Mouse (Mus musculus): ENCODE data around the gene Pde7b. TPM values are rescaled to one million over a fixed set of nuclear protein-coding genes. Genes with fewer than 3 reads are reported as not detected.

The Pde7b gene
- polyA plus RNA-seq, 1 experiment: 25.4 TPM

GRCm38 (mm10) chr10:20513891-20514290, 211.0 kb downstream of the Pde7b start:
- no peak overlapping the region for H3K4me3 ChIP-seq (ENCODE audit: insufficient read depth, low read length)
- H3K27ac ChIP-seq (ENCODE audit: insufficient read depth, low read length): no peak overlapping the region
- TF ChIP-seq CTCF (IDR thresholded peaks at IDR 0.05; ENCODE audit: extremely low read depth, insufficient read depth, low read length) (no peak), POLR2A (IDR thresholded peaks at IDR 0.05; ENCODE audit: extremely low read depth, insufficient read depth, low read length) (no peak)
- H3K4me1 ChIP-seq (ENCODE audit: control insufficient read depth, insufficient read depth, low read length): no peaks in the 10 kb centered on the region

GRCm38 (mm10) chr10:20513461-20513860, 211.4 kb downstream of the Pde7b start:
- H3K27ac ChIP-seq (ENCODE audit: insufficient read depth, low read length): no peak overlapping the region
- H3K4me3 ChIP-seq (ENCODE audit: insufficient read depth, low read length): no peak overlapping the region
- no peaks in the 10 kb centered on the region for H3K4me1 ChIP-seq (ENCODE audit: control insufficient read depth, insufficient read depth, low read length)
- TF ChIP-seq CTCF (IDR thresholded peaks at IDR 0.05; ENCODE audit: extremely low read depth, insufficient read depth, low read length): no peak
- TF ChIP-seq POLR2A (IDR thresholded peaks at IDR 0.05; ENCODE audit: extremely low read depth, insufficient read depth, low read length): no peak

- TF ChIP-seq POLR2A (IDR thresholded peaks at IDR 0.05; ENCODE audit: extremely low read depth, insufficient read depth, low read length) (no peak), CTCF (IDR thresholded peaks at IDR 0.05; ENCODE audit: extremely low read depth, insufficient read depth, low read length) (no peak)
- Histone ChIP-seq H3K4me1 (ENCODE audit: control insufficient read depth, insufficient read depth, low read length) (peaks cover 2% of the 10 kb centered on the region; the same call in 1 of the 2 replicates), H3K4me3 (ENCODE audit: insufficient read depth, low read length) (no peak overlapping the region), H3K27ac (ENCODE audit: insufficient read depth, low read length) (no peak overlapping the region)
These were observed 215.1 kb downstream of the Pde7b start for GRCm38 (mm10) chr10:20509819-20510218.

- H3K27ac ChIP-seq (ENCODE audit: insufficient read depth, low read length): no peak overlapping the region
- no peak for TF ChIP-seq POLR2A (IDR thresholded peaks at IDR 0.05; ENCODE audit: extremely low read depth, insufficient read depth, low read length)
- no peak for TF ChIP-seq CTCF (IDR thresholded peaks at IDR 0.05; ENCODE audit: extremely low read depth, insufficient read depth, low read length)
- H3K4me3 ChIP-seq (ENCODE audit: insufficient read depth, low read length): no peak overlapping the region
- peaks cover 2% of the 10 kb centered on the region; the same call in 1 of the 2 replicates for H3K4me1 ChIP-seq (ENCODE audit: control insufficient read depth, insufficient read depth, low read length)
These were observed 216.4 kb downstream of the Pde7b start for GRCm38 (mm10) chr10:20508497-20508896.

- no peak overlapping the region for H3K27ac ChIP-seq (ENCODE audit: insufficient read depth, low read length)
- no peak for TF ChIP-seq CTCF (IDR thresholded peaks at IDR 0.05; ENCODE audit: extremely low read depth, insufficient read depth, low read length)
- TF ChIP-seq POLR2A (IDR thresholded peaks at IDR 0.05; ENCODE audit: extremely low read depth, insufficient read depth, low read length): no peak
- H3K4me3 ChIP-seq (ENCODE audit: insufficient read depth, low read length): no peak overlapping the region
- peaks cover 2% of the 10 kb centered on the region; the same call in 1 of the 2 replicates for H3K4me1 ChIP-seq (ENCODE audit: control insufficient read depth, insufficient read depth, low read length)
These were observed 217.0 kb downstream of the Pde7b start for GRCm38 (mm10) chr10:20507732-20508412.

- no peak overlapping the region for H3K27ac ChIP-seq (ENCODE audit: insufficient read depth, low read length)
- TF ChIP-seq CTCF (IDR thresholded peaks at IDR 0.05; ENCODE audit: extremely low read depth, insufficient read depth, low read length): no peak
- TF ChIP-seq POLR2A (IDR thresholded peaks at IDR 0.05; ENCODE audit: extremely low read depth, insufficient read depth, low read length): no peak
These were observed 217.8 kb downstream of the Pde7b start for GRCm38 (mm10) chr10:20507069-20507468.

GRCm38 (mm10) chr10:20505454-20505853, 219.4 kb downstream of the Pde7b start:
- Histone ChIP-seq H3K4me3 (ENCODE audit: insufficient read depth, low read length) (no peak overlapping the region), H3K4me1 (ENCODE audit: control insufficient read depth, insufficient read depth, low read length) (peaks cover 2% of the 10 kb centered on the region; the same call in 1 of the 2 replicates), H3K27ac (ENCODE audit: insufficient read depth, low read length) (no peak overlapping the region)
- TF ChIP-seq CTCF (IDR thresholded peaks at IDR 0.05; ENCODE audit: extremely low read depth, insufficient read depth, low read length): no peak
- TF ChIP-seq POLR2A (IDR thresholded peaks at IDR 0.05; ENCODE audit: extremely low read depth, insufficient read depth, low read length): no peak

More at GRCm38 (mm10) chr10:20507069-20507468, 217.8 kb downstream of the Pde7b start:
- Histone ChIP-seq H3K4me3 (ENCODE audit: insufficient read depth, low read length) (no peak overlapping the region), H3K4me1 (ENCODE audit: control insufficient read depth, insufficient read depth, low read length) (peaks cover 2% of the 10 kb centered on the region; the same call in 1 of the 2 replicates)

- no peak for TF ChIP-seq POLR2A (IDR thresholded peaks at IDR 0.05; ENCODE audit: extremely low read depth, insufficient read depth, low read length)
- no peak for TF ChIP-seq CTCF (IDR thresholded peaks at IDR 0.05; ENCODE audit: extremely low read depth, insufficient read depth, low read length)
- Histone ChIP-seq H3K27ac (ENCODE audit: insufficient read depth, low read length) (no peak overlapping the region), H3K4me3 (ENCODE audit: insufficient read depth, low read length) (no peak overlapping the region), H3K4me1 (ENCODE audit: control insufficient read depth, insufficient read depth, low read length) (peaks cover 2% of the 10 kb centered on the region; the same call in 1 of the 2 replicates)
These were observed 220.1 kb downstream of the Pde7b start for GRCm38 (mm10) chr10:20504800-20505199.

GRCm38 (mm10) chr10:20503265-20504025, 221.4 kb downstream of the Pde7b start:
- Histone ChIP-seq H3K4me1 (ENCODE audit: control insufficient read depth, insufficient read depth, low read length) (peaks cover 2% of the 10 kb centered on the region; the same call in 1 of the 2 replicates), H3K4me3 (ENCODE audit: insufficient read depth, low read length) (no peak overlapping the region), H3K27ac (ENCODE audit: insufficient read depth, low read length) (no peak overlapping the region)
- TF ChIP-seq POLR2A (IDR thresholded peaks at IDR 0.05; ENCODE audit: extremely low read depth, insufficient read depth, low read length) (no peak), CTCF (IDR thresholded peaks at IDR 0.05; ENCODE audit: extremely low read depth, insufficient read depth, low read length) (no peak)
